Mouse (Mus musculus): ENCODE data around the gene Hoxd10. TPM values are rescaled to one million over a fixed set of nuclear protein-coding genes. Genes with fewer than 3 reads are reported as not detected.

Hoxd10 gene
- polyA plus RNA-seq, 1 experiment from 2014 or later = 45.9 TPM

DNA sequence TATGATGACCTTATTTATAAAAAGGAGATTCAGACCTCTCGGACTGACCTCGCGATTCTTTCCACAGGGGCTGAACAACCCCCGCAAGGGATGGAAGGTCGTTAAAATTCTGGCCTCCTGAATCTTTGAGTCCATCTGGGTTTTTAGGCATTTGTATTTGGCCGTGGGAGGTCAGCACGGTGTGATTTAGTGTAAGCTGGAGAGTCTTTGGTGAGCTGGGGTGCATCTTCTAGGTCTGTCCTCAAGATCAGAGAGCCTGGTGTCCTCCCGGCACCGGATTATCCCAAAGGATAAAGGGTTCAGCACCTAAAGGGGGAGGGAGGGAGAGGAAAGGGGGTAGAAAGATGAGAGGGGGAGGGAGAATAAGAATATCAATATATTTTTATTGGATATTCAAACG is 11.6 kb downstream of the Hoxd10 start:
- no peaks in the 10 kb centered on the region for H3K27me3 ChIP-seq (ENCODE audit: control insufficient read depth, insufficient read depth, low read length)
- H3K4me3 ChIP-seq (ENCODE audit: low read length) = peak overlapping the region; percentile 79
- peaks cover 21% of the 10 kb centered on the region; the same call in 1 of the 2 replicates for H3K4me1 ChIP-seq (ENCODE audit: control insufficient read depth, insufficient read depth, low read length)
- peak overlapping the region; percentile 100 for H3K27ac ChIP-seq (ENCODE audit: low read depth, low read length)
- no peaks in the 10 kb centered on the region for H3K9me3 ChIP-seq (ENCODE audit: control insufficient read depth, low read length)
- H3K36me3 ChIP-seq (ENCODE audit: control insufficient read depth, insufficient read depth, low read length) = no peaks in the 10 kb centered on the region
- WGBS = 12% methylated on average over 10 of the region's 10 CpGs
- peak overlapping the region; percentile 100 for H3K9ac ChIP-seq (ENCODE audit: low read depth, low read length)
- H3K4me2 ChIP-seq (replicated peaks; ENCODE audit: low read depth, low read length) = peak overlapping the region; percentile 56
- no peak for ATAC-seq (ENCODE audit: low FRiP score, low TSS enrichment)

DNA sequence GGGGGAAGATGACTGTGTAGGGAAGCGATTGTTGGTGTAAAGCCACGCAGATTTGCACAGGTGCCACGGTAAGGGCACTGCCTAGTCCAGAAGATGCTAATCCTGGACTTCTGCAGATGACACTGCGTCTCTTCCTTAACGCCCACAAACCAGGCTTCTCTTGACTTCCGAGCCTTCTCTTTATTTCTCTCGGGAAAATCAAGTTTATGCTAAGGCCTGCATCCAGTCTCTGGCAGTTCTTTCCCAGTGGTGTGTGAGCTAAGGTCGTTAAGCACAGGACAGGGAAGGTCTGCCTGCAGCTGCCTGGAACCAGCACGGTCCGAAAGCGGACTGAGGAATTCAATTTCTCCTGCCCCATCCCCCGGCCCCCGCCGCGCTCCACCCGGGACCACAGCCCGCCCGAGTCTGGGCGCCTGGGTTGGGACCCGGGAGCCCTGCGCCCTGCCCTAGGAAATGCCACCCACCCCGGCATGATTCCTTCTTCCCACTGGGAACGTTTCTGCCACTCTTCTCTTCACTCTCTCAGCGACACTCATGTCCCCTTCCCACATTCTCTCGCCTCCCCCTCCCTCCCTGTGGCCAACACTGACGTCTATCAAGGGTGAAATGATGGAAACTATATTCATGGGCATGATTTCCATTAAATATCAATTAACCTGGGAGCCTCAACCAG is 12.1 kb downstream of the Hoxd10 start:
- peak overlapping the region; percentile 100 for H3K27ac ChIP-seq (ENCODE audit: low read depth, low read length)
- H3K9ac ChIP-seq (ENCODE audit: low read depth, low read length) = peak overlapping the region; percentile 100
- H3K4me3 ChIP-seq (ENCODE audit: low read length) = peak overlapping the region; percentile 79
- H3K4me2 ChIP-seq (replicated peaks; ENCODE audit: low read depth, low read length) = peak overlapping the region; percentile 56
- H3K36me3 ChIP-seq (ENCODE audit: control insufficient read depth, insufficient read depth, low read length) = no peaks in the 10 kb centered on the region
- H3K27me3 ChIP-seq (ENCODE audit: control insufficient read depth, insufficient read depth, low read length) = no peaks in the 10 kb centered on the region
- peaks cover 27% of the 10 kb centered on the region; the same call in 1 of the 2 replicates for H3K4me1 ChIP-seq (ENCODE audit: control insufficient read depth, insufficient read depth, low read length)
- peak; percentile 16; the same call in 1 of the 2 replicates for ATAC-seq (ENCODE audit: low FRiP score, low TSS enrichment)
- H3K9me3 ChIP-seq (ENCODE audit: control insufficient read depth, low read length) = no peaks in the 10 kb centered on the region
- 4% methylated on average over 26 of the region's 26 CpGs for WGBS

DNA sequence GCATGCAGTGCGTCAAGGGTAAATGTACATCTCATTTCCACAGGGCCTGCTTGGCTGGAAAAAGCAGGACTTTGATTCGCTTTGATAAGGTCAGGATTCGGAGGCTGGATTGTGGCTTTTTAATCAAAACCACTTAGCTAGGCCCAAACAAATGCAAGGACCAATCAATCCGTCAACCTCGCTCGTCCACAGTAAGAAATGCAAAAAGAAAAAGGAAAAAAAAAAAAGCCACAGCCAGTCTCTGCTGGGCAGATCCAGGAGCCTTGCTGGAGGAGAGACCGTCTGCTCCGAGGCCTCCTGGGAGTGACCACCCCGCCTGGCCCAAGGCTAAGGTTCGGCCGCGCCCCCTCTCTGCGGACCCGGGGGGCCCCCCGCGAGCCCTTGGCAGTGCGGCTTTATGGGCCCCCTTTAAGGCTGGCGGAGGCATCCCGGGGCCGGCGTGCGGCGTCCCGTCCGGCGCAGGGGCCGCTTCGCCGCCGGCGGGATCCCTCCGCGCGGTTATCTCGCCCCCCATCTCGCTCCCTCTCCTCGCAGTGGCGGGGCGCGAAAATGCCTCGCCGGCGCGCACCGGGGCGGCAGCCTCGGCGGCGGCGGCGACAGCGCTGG is 12.8 kb downstream of the Hoxd10 start, which contains the start of gene Hoxd8:
TSS of gene Hoxd8 (plus strand) at position 223 of the 606 bp plus-strand sequence.
- Histone ChIP-seq H3K9ac (ENCODE audit: low read depth, low read length) (peak within 1 kb of the TSS; percentile 100), H3K36me3 (ENCODE audit: control insufficient read depth, insufficient read depth, low read length) (no peaks in the 10 kb centered on the region), H3K9me3 (ENCODE audit: control insufficient read depth, low read length) (no peaks in the 10 kb centered on the region), H3K4me3 (ENCODE audit: low read length) (peak within 1 kb of the TSS; percentile 79), H3K27me3 (ENCODE audit: control insufficient read depth, insufficient read depth, low read length) (no peaks in the 10 kb centered on the region), H3K4me1 (ENCODE audit: control insufficient read depth, insufficient read depth, low read length) (peaks cover 33% of the 10 kb centered on the region; the same call in 1 of the 2 replicates), H3K4me2 (replicated peaks; ENCODE audit: low read depth, low read length) (peak within 1 kb of the TSS; percentile 56), H3K27ac (ENCODE audit: low read depth, low read length) (peak within 1 kb of the TSS; percentile 100)
- peak; percentile 65 for ATAC-seq (ENCODE audit: low FRiP score, low TSS enrichment)
- WGBS = 1% methylated on average over 47 of the region's 52 CpGs

DNA sequence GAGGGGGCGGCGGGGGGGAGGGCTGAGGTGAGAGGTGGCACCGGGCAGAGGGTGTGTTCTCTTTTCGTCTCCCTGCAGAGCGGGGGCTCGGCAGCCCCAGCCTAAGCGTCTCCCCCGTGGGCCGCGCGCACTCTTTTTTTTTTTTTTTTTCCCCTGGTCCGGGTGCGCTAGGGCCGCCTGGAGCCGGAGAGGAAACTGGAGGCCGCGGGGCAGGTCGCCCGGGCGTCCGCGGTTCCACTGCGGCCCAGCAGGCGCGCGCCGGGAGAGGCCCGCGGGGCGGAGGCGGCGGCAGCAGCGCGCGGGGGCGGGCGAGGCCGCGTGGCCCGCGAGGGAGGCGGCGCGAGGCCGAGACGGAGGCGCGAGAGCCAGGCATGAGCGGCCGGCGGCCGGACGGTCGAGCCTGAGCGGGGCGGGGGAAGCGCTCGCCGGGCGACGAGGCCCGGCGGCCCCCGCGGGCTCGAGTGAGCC is 13.3 kb downstream of the Hoxd10 start:
- no peaks in the 10 kb centered on the region for H3K36me3 ChIP-seq (ENCODE audit: control insufficient read depth, insufficient read depth, low read length)
- H3K9ac ChIP-seq (ENCODE audit: low read depth, low read length) = peak overlapping the region; percentile 100
- WGBS = 0% methylated on average over 58 of the region's 66 CpGs
- H3K4me2 ChIP-seq (replicated peaks; ENCODE audit: low read depth, low read length) = peak overlapping the region; percentile 56
- H3K27ac ChIP-seq (ENCODE audit: low read depth, low read length) = peak overlapping the region; percentile 100
- H3K4me1 ChIP-seq (ENCODE audit: control insufficient read depth, insufficient read depth, low read length) = peaks cover 38% of the 10 kb centered on the region; the same call in 1 of the 2 replicates
- peak overlapping the region; percentile 79 for H3K4me3 ChIP-seq (ENCODE audit: low read length)
- peak; percentile 33 for ATAC-seq (ENCODE audit: low FRiP score, low TSS enrichment)
- H3K27me3 ChIP-seq (ENCODE audit: control insufficient read depth, insufficient read depth, low read length) = no peaks in the 10 kb centered on the region
- no peaks in the 10 kb centered on the region for H3K9me3 ChIP-seq (ENCODE audit: control insufficient read depth, low read length)

DNA sequence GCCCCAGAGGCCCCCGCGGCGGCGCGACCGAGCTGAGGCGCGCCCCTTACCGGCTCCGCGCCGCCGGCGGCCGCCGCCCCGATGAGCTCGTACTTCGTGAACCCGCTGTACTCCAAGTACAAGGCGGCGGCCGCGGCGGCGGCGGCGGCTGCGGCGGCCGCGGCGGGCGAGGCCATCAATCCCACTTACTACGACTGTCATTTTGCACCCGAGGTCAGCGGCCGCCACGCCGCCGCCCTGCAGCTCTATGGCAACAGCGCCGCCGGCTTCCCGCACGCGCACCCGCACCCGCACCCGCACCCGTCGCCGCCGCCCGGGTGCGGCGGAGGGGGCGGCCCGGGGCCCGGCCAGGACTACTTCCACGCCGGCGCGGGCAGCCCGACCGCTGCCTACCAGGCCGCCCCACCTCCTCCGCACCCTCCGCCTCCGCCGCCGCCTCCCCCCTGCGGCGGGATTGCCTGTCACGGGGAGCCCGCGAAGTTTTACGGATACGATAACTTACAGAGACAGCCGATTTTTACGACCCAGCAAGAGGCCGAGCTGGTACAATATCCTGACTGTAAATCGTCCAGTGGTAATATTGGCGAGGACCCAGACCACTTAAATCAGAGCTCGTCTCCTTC is 13.9 kb downstream of the Hoxd10 start:
- WGBS = under 1% methylated on average over 48 of the region's 85 CpGs
- peak; percentile 54 for ATAC-seq (ENCODE audit: low FRiP score, low TSS enrichment)
- no peaks in the 10 kb centered on the region for H3K27me3 ChIP-seq (ENCODE audit: control insufficient read depth, insufficient read depth, low read length)

DNA sequence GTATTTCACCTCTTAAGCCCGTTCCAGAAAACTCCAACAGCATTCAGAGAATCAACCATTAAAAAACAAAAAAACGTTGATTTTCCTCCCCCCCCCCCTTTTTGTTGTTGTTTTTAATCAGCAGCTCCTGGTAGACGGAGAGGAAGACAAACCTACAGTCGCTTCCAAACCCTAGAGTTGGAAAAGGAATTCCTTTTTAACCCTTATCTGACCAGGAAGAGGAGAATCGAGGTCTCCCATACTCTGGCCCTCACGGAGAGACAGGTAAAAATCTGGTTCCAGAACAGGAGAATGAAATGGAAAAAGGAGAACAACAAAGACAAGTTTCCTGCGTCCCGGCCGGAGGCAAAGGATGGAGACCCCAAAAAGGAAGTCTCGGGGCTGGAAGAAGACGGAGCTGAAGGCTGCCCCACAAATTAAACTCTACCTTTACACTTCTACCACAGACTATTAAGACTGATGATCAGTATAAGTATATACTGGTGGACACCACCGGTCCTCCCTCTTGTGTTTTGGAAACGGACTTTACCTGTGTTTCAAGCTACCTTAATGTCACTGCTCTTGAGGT is 14.8 kb downstream of the Hoxd10 start:
- Histone ChIP-seq H3K27me3 (ENCODE audit: control insufficient read depth, insufficient read depth, low read length) (no peaks in the 10 kb centered on the region), H3K4me2 (replicated peaks; ENCODE audit: low read depth, low read length) (peak overlapping the region; percentile 56), H3K36me3 (ENCODE audit: control insufficient read depth, insufficient read depth, low read length) (no peaks in the 10 kb centered on the region), H3K4me1 (ENCODE audit: control insufficient read depth, insufficient read depth, low read length) (peaks cover 38% of the 10 kb centered on the region), H3K9ac (ENCODE audit: low read depth, low read length) (peak overlapping the region; percentile 100), H3K27ac (ENCODE audit: low read depth, low read length) (peak overlapping the region; percentile 100), H3K9me3 (ENCODE audit: control insufficient read depth, low read length) (no peaks in the 10 kb centered on the region), H3K4me3 (ENCODE audit: low read length) (peak overlapping the region; percentile 79)
- under 1% methylated on average over 13 of the region's 13 CpGs for WGBS
- no peak for ATAC-seq (ENCODE audit: low FRiP score, low TSS enrichment)

More for the DNA sequence above, 13.9 kb downstream of the Hoxd10 start:
- H3K4me2 ChIP-seq (replicated peaks; ENCODE audit: low read depth, low read length) = peak overlapping the region; percentile 56
- H3K4me1 ChIP-seq (ENCODE audit: control insufficient read depth, insufficient read depth, low read length) = peaks cover 35% of the 10 kb centered on the region
- peak overlapping the region; percentile 79 for H3K4me3 ChIP-seq (ENCODE audit: low read length)
- peak overlapping the region; percentile 100 for H3K27ac ChIP-seq (ENCODE audit: low read depth, low read length)
- peak overlapping the region; percentile 100 for H3K9ac ChIP-seq (ENCODE audit: low read depth, low read length)
- no peaks in the 10 kb centered on the region for H3K36me3 ChIP-seq (ENCODE audit: control insufficient read depth, insufficient read depth, low read length)
- H3K9me3 ChIP-seq (ENCODE audit: control insufficient read depth, low read length) = no peaks in the 10 kb centered on the region

DNA sequence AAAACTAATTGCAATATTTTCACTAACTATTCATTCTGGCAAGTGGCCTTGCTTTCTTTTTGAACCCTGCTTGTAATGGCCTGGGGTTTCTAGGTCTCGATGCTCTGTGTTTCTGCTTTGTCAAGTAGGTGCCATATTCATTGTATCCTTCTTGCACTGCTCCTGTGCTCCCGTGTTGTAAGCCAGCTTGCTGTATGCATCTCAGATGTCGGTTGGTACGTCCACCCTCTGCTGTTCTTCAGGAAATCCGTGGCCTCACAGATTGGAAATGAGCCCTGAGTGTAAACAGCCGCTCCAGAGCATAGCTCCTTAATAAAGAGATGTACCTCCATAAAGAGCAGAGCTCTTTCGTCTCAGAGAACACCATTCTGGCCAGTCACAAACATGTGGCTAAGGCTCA is 15.9 kb downstream of the Hoxd10 start:
- Histone ChIP-seq H3K4me2 (replicated peaks; ENCODE audit: low read depth, low read length) (peak overlapping the region; percentile 56), H3K9ac (ENCODE audit: low read depth, low read length) (peak overlapping the region; percentile 68), H3K27me3 (ENCODE audit: control insufficient read depth, insufficient read depth, low read length) (no peaks in the 10 kb centered on the region), H3K9me3 (ENCODE audit: control insufficient read depth, low read length) (no peaks in the 10 kb centered on the region), H3K4me1 (ENCODE audit: control insufficient read depth, insufficient read depth, low read length) (peaks cover 38% of the 10 kb centered on the region), H3K4me3 (ENCODE audit: low read length) (peak overlapping the region; percentile 79), H3K36me3 (ENCODE audit: control insufficient read depth, insufficient read depth, low read length) (no peaks in the 10 kb centered on the region), H3K27ac (ENCODE audit: low read depth, low read length) (peak overlapping the region; percentile 73)
- 12% methylated on average over 7 of the region's 7 CpGs for WGBS
- ATAC-seq (ENCODE audit: low FRiP score, low TSS enrichment) = no peak

DNA sequence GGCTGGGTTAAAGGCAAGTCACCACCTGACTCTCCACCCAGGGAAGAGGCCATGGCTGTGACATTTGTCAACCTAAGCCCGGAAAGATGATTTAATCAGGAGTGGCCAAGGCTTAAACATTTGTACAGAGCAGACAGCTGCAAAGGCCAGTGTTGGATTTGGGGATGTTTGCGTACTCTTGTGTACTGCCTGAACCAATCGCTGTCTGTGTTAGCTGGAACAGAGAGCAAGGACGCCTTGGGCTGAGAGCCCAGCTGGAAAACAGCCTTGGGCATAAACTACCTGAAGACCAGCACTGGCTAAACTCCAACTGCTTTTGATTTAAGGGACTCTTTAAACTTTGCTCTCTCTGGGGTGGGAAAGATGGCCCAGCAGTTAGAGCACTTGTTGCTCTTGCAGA is 17.0 kb downstream of the Hoxd10 start:
- H3K4me2 ChIP-seq (replicated peaks; ENCODE audit: low read depth, low read length) = peak overlapping the region; percentile 56

More for the DNA sequence above, 17.0 kb downstream of the Hoxd10 start:
- Histone ChIP-seq H3K4me1 (ENCODE audit: control insufficient read depth, insufficient read depth, low read length) (peaks cover 38% of the 10 kb centered on the region), H3K36me3 (ENCODE audit: control insufficient read depth, insufficient read depth, low read length) (no peaks in the 10 kb centered on the region), H3K27me3 (ENCODE audit: control insufficient read depth, insufficient read depth, low read length) (no peaks in the 10 kb centered on the region), H3K4me3 (ENCODE audit: low read length) (peak overlapping the region; percentile 79), H3K9me3 (ENCODE audit: control insufficient read depth, low read length) (no peaks in the 10 kb centered on the region), H3K27ac (ENCODE audit: low read depth, low read length) (peak overlapping the region; percentile 73; the same call in 1 of the 2 replicates), H3K9ac (ENCODE audit: low read depth, low read length) (peak overlapping the region; percentile 46; the same call in 1 of the 2 replicates)
- whole genome bisulfite sequencing = 24% methylated on average over 4 of the region's 4 CpGs
- ATAC-seq (ENCODE audit: low FRiP score, low TSS enrichment) = no peak

Data from kidney, embryonic 14.5 days (tissue).